Mouse (Mus musculus): ENCODE measurements around the gene Rfx3.
A peak's percentile ranks its signal among the peaks of the same experiment; 100 is the strongest.

The Rfx3 gene

GRCm38 (mm10) chr19:27904655-27905054 lies 106.3 kb downstream of the Rfx3 start:
- DNase-seq = no peak

- no peak for DNase-seq
These were observed 106.8 kb downstream of the Rfx3 start for GRCm38 (mm10) chr19:27904209-27904608.

- DNase-seq = no peak
These were observed 108.4 kb downstream of the Rfx3 start for GRCm38 (mm10) chr19:27902601-27903000.

- no peak for DNase-seq
These were observed 109.3 kb downstream of the Rfx3 start for GRCm38 (mm10) chr19:27901693-27902092.

GRCm38 (mm10) chr19:27884520-27884919 lies 126.4 kb downstream of the Rfx3 start:
- DNase-seq = no peak

- no peak for DNase-seq
These were observed 133.5 kb downstream of the Rfx3 start for GRCm38 (mm10) chr19:27877429-27877828.

GRCm38 (mm10) chr19:27870794-27871193 lies 140.2 kb downstream of the Rfx3 start:
- no peak for DNase-seq

GRCm38 (mm10) chr19:27859641-27860040 lies 151.3 kb downstream of the Rfx3 start:
- no peak for DNase-seq

GRCm38 (mm10) chr19:27848946-27849345 lies 162.0 kb downstream of the Rfx3 start:
- DNase-seq = no peak

GRCm38 (mm10) chr19:27847055-27847454 lies 163.9 kb downstream of the Rfx3 start:
- no peak for DNase-seq

- DNase-seq = no peak
These were observed 172.3 kb downstream of the Rfx3 start for GRCm38 (mm10) chr19:27838635-27839034.

GRCm38 (mm10) chr19:27838041-27838440 lies 172.9 kb downstream of the Rfx3 start:
- no peak for DNase-seq

GRCm38 (mm10) chr19:27832448-27832847 lies 178.5 kb downstream of the Rfx3 start:
- DNase-seq = no peak

- DNase-seq = no peak
These were observed 182.7 kb downstream of the Rfx3 start for GRCm38 (mm10) chr19:27828316-27828715.

- no peak for DNase-seq
These were observed 193.3 kb downstream of the Rfx3 start for GRCm38 (mm10) chr19:27817661-27818060.

GRCm38 (mm10) chr19:27780030-27780429 lies 230.9 kb downstream of the Rfx3 start:
- peak; percentile 56 for DNase-seq

GRCm38 (mm10) chr19:27770716-27771265 lies 240.2 kb downstream of the Rfx3 start:
- no peak for DNase-seq

- no peak for DNase-seq
These were observed 242.5 kb downstream of the Rfx3 start for GRCm38 (mm10) chr19:27768444-27768843.

- no peak for DNase-seq
These were observed 250.7 kb downstream of the Rfx3 start for GRCm38 (mm10) chr19:27760309-27760708.

GRCm38 (mm10) chr19:27759347-27759746 lies 251.6 kb downstream of the Rfx3 start:
- DNase-seq = no peak

- no peak for DNase-seq
These were observed 263.7 kb downstream of the Rfx3 start for GRCm38 (mm10) chr19:27747301-27747700.

GRCm38 (mm10) chr19:27738908-27739307 lies 272.1 kb downstream of the Rfx3 start:
- DNase-seq = no peak

GRCm38 (mm10) chr19:27736571-27736970 lies 274.4 kb downstream of the Rfx3 start:
- DNase-seq = no peak

- DNase-seq = no peak
These were observed 292.0 kb downstream of the Rfx3 start for GRCm38 (mm10) chr19:27718931-27719330.

GRCm38 (mm10) chr19:27716274-27716673 lies 294.7 kb downstream of the Rfx3 start:
- no peak for DNase-seq

Data from thymus, postnatal 4 days (tissue).